8 mouse cellular contexts compared by ENCODE assay signal in genomic region chr11:102026694-102027360, GRCm38 (mm10). TPM values are rescaled to one million over a fixed set of nuclear protein-coding genes. Genes with fewer than 3 reads are reported as not detected.
DNase-seq lines count a peak whose midpoint lies in the region; ATAC-seq and TF ChIP-seq lines count a peak whose summit lies in the region.

No protein-coding gene starts in this region.

- under 1% methylated on average over 72 of the region's 73 CpGs for WGBS in hindbrain, embryonic 10.5 days
- WGBS in lung, postnatal 0 days = under 1% methylated on average over 48 of the region's 73 CpGs

- peaks cover 41% of the 10 kb centered on the region for H3K4me1 ChIP-seq in hindbrain, embryonic 10.5 days (replicated peaks)
- no peaks in the 10 kb centered on the region for H3K4me1 ChIP-seq in lung, postnatal 0 days (ENCODE audit: insufficient read depth, low read depth, low read length)

- peak overlapping the region; percentile 94 for H3K4me2 ChIP-seq in lung, postnatal 0 days (replicated peaks; ENCODE audit: low read depth, low read length)

- ATAC-seq in frontal cortex, adult (ENCODE audit: low TSS enrichment) = peak; percentile 32; the same call in 1 of the 2 replicates
- peak; percentile 92 for ATAC-seq in lung, postnatal 0 days

- peaks cover 19% of the 10 kb centered on the region for H3K36me3 ChIP-seq in hindbrain, embryonic 10.5 days
- H3K36me3 ChIP-seq in lung, postnatal 0 days (ENCODE audit: insufficient read depth, low read length) = no peaks in the 10 kb centered on the region

- peak overlapping the region; percentile 93 for H3K27ac ChIP-seq in hindbrain, embryonic 10.5 days
- H3K27ac ChIP-seq in lung, postnatal 0 days (ENCODE audit: low read length) = no peak overlapping the region

- peaks cover 45% of the 10 kb centered on the region for H3K27me3 ChIP-seq in hindbrain, embryonic 10.5 days (ENCODE audit: insufficient read depth, poor library complexity, severe bottlenecking)
- H3K27me3 ChIP-seq in lung, postnatal 0 days (replicated peaks; ENCODE audit: insufficient read depth, low read length) = no peaks in the 10 kb centered on the region

- H3K9me3 ChIP-seq in hindbrain, embryonic 10.5 days = no peaks in the 10 kb centered on the region
- no peaks in the 10 kb centered on the region for H3K9me3 ChIP-seq in lung, postnatal 0 days (ENCODE audit: low read length)

- 0 out of 2 replicates have a peak overlapping the region, but pooled peaks have one; percentile 26 for H3K9ac ChIP-seq in lung, postnatal 0 days (replicated peaks; ENCODE audit: low read depth)

- peak; percentile 10 for DNase-seq in NIH3T3 (ENCODE audit: low read depth)
- peak; percentile 84 for DNase-seq in cerebellum, adult 8-10 months
- DNase-seq in hindbrain, embryonic 10.5 days (ENCODE audit: low spot score) = peak; percentile 86
- DNase-seq in layer of hippocampus, postnatal 10 days (ENCODE audit: low spot score in 2 of 2) = peak; percentile 78 to 81
- peak; percentile 70 for DNase-seq in lung, postnatal 0 days (ENCODE audit: low spot score)
- DNase-seq in retina, postnatal 7 days (ENCODE audit: low read depth, low spot score) = peak; percentile 68
- DNase-seq in c-Kit-positive CD71-positive TER-119-positive erythroid progenitor cells, embryonic 14.5 days (ENCODE audit: low spot score) = no peak

- H3K4me3 ChIP-seq in hindbrain, embryonic 10.5 days = peak overlapping the region; percentile 86
- peak overlapping the region; percentile 59 for H3K4me3 ChIP-seq in lung, postnatal 0 days (ENCODE audit: low read depth, low read length)

- TF ChIP-seq EP300 in lung, postnatal 0 days (IDR thresholded peaks at IDR 0.05) = no peak

- no peak for TF ChIP-seq CTCF in lung, postnatal 0 days (IDR thresholded peaks at IDR 0.05)

RNA-seq across cellular contexts. Expression of gene Mpp3, which starts 1.4 kb away (rescaled TPM):
- 14.4 and 27.4 TPM in 2 replicates for polyA plus RNA-seq in hindbrain, embryonic 10.5 days (2016; fragmentation: Nextera tagmentation; extraction: Ambion mirVana)
- 10 to 100 TPM; 70.1 to 79.5 TPM for total RNA-seq in layer of hippocampus, postnatal 10 days (2021)
- polyA plus RNA-seq in lung, postnatal 0 days (2015; fragmentation: Nextera tagmentation; extraction: Ambion mirVana) = 0.84 and 2.2 TPM in 2 replicates

RNA-seq across cellular contexts. Expression of gene Cd300lg, which starts 14.5 kb away (rescaled TPM):
- polyA plus RNA-seq in hindbrain, embryonic 10.5 days (2016; fragmentation: Nextera tagmentation; extraction: Ambion mirVana) = 0.12 and 0.35 TPM in 2 replicates
- total RNA-seq in layer of hippocampus, postnatal 10 days (2021) = under 1 TPM in 1 of 2 experiments, not detected in 1; 0.14 TPM
- polyA plus RNA-seq in lung, postnatal 0 days (2015; fragmentation: Nextera tagmentation; extraction: Ambion mirVana) = 2.1 and 2.4 TPM in 2 replicates

RNA-seq across cellular contexts. Expression of gene Dusp3, which starts 40.0 kb away (rescaled TPM):
- polyA plus RNA-seq in hindbrain, embryonic 10.5 days (2016; fragmentation: Nextera tagmentation; extraction: Ambion mirVana) = 11.6 and 12.4 TPM in 2 replicates
- total RNA-seq in layer of hippocampus, postnatal 10 days (2021) = 100 to 1,000 TPM; 121 to 127 TPM
- polyA plus RNA-seq in lung, postnatal 0 days (2015; fragmentation: Nextera tagmentation; extraction: Ambion mirVana) = 78.2 and 80.0 TPM in 2 replicates

RNA-seq across cellular contexts. Expression of gene Cfap97d1, which starts 42.7 kb away (rescaled TPM):
- polyA plus RNA-seq in hindbrain, embryonic 10.5 days (2016; fragmentation: Nextera tagmentation; extraction: Ambion mirVana) = not detected in 2 replicates
- not detected for total RNA-seq in layer of hippocampus, postnatal 10 days (2021)
- 0.20 TPM in 1 of 2 replicates, not detected in the other for polyA plus RNA-seq in lung, postnatal 0 days (2015; fragmentation: Nextera tagmentation; extraction: Ambion mirVana)
